Mouse (Mus musculus): ENCODE data around the gene Cryzl1.

GRCm38 (mm10) chr16:91734771-91735170 is 6.0 kb upstream of the Cryzl1 start:
- TF ChIP-seq CTCF (IDR thresholded peaks at IDR 0.05; ENCODE audit: control insufficient read depth, insufficient read depth, insufficient replicate concordance, low read depth, low read length) (no peak), POLR2A (IDR thresholded peaks at IDR 0.05; ENCODE audit: control insufficient read depth, low read depth, low read length) (no peak)

All from testis, adult 2 months (tissue).